Mouse (Mus musculus): ENCODE results near the gene P4hb. TPM values are rescaled to one million over a fixed set of nuclear protein-coding genes. Genes with fewer than 3 reads are reported as not detected.
"Not testable (repeated sequence)": the region's sequence is repeated elsewhere in the genome, so short reads cannot be mapped to it uniquely, and the experiment has no call there.

The P4hb gene
- polyA plus RNA-seq, 1 experiment from 2014 or later = 437 TPM

DNA sequence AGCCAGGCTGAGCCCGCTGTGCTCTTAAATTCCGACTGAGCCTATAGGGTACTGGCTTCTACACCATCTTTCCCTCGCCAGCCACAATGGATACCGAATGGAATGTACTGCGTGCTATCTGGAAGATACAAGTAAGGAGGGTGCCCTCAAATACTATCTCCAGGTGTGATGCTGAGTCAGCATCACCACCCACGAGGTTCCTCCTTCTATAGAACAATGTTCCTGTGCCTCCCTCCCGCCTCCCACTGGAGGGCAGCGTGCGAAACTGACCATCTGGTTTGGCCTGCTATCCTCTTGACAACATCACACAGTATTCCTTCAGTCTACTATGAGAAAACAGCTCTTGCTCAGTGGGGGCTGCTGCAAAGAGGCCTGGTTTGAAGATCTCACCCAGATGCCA is 7.9 kb downstream of the P4hb start:
- no peaks in the 10 kb centered on the region for H3K27me3 ChIP-seq (ENCODE audit: control insufficient read depth, insufficient read depth, low read length)
- WGBS = 86% methylated on average over 9 of the region's 9 CpGs
- ATAC-seq (replicated peaks; ENCODE audit: extremely low read depth, insufficient read depth, low FRiP score) = no peak

DNA sequence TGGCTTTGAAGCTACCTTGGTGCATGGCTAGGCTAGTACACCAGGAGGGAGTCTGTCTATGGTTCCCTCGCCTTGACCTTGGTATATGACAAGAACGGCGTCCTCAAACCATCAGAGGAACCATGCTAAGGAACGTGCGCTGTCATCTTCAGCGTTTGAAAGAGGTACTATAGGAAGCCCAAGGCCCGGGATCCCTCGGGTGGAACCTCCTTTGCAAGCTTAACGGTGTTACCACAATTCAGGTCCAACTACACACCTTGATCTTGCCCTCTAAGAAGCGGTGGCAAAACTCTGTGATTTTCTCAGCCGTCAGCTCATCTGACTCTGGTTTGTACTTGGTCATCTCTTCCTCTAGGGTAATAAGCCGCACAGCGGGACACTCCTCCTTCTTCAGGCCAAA is 10.1 kb downstream of the P4hb start:
- ATAC-seq (replicated peaks; ENCODE audit: extremely low read depth, insufficient read depth, low FRiP score) = no peak
- no peak overlapping the region for H3K27ac ChIP-seq (ENCODE audit: low read length)
- no peaks in the 10 kb centered on the region for H3K27me3 ChIP-seq (ENCODE audit: control insufficient read depth, insufficient read depth, low read length)
- H3K36me3 ChIP-seq (ENCODE audit: control insufficient read depth, insufficient read depth) = peaks cover 84% of the 10 kb centered on the region
- no peak overlapping the region for H3K4me2 ChIP-seq (ENCODE audit: low read depth, low read length)
- no peak overlapping the region for H3K4me3 ChIP-seq (ENCODE audit: low read length)
- no peaks in the 10 kb centered on the region for H3K4me1 ChIP-seq (ENCODE audit: control insufficient read depth, insufficient read depth, low read length)
- no peaks in the 10 kb centered on the region for H3K9me3 ChIP-seq (replicated peaks; ENCODE audit: control insufficient read depth, low read length)
- H3K9ac ChIP-seq (ENCODE audit: low read length) = no peak overlapping the region
- WGBS = 93% methylated on average over 13 of the region's 13 CpGs

More for the DNA sequence above, 7.9 kb downstream of the P4hb start:
- no peaks in the 10 kb centered on the region for H3K4me1 ChIP-seq (ENCODE audit: control insufficient read depth, insufficient read depth, low read length)
- H3K36me3 ChIP-seq (ENCODE audit: control insufficient read depth, insufficient read depth) = peaks cover 87% of the 10 kb centered on the region
- H3K4me3 ChIP-seq (ENCODE audit: low read length) = no peak overlapping the region
- H3K9ac ChIP-seq (ENCODE audit: low read length) = no peak overlapping the region
- H3K4me2 ChIP-seq (ENCODE audit: low read depth, low read length) = no peak overlapping the region
- no peak overlapping the region for H3K27ac ChIP-seq (ENCODE audit: low read length)
- no peaks in the 10 kb centered on the region for H3K9me3 ChIP-seq (replicated peaks; ENCODE audit: control insufficient read depth, low read length)

- Histone ChIP-seq H3K9ac (ENCODE audit: low read length) (no peak overlapping the region), H3K9me3 (replicated peaks; ENCODE audit: control insufficient read depth, low read length) (no peaks in the 10 kb centered on the region), H3K4me1 (ENCODE audit: control insufficient read depth, insufficient read depth, low read length) (no peaks in the 10 kb centered on the region), H3K27ac (ENCODE audit: low read length) (no peak overlapping the region), H3K27me3 (ENCODE audit: control insufficient read depth, insufficient read depth, low read length) (no peaks in the 10 kb centered on the region), H3K4me3 (ENCODE audit: low read length) (no peak overlapping the region), H3K36me3 (ENCODE audit: control insufficient read depth, insufficient read depth) (peaks cover 66% of the 10 kb centered on the region), H3K4me2 (ENCODE audit: low read depth, low read length) (no peak overlapping the region)
- WGBS = 90% methylated on average over 13 of the region's 13 CpGs
- ATAC-seq (replicated peaks; ENCODE audit: extremely low read depth, insufficient read depth, low FRiP score) = no peak
Measured at GRCm38 (mm10) chr11:120560952-120561728, 11.9 kb downstream of the P4hb start.

DNA sequence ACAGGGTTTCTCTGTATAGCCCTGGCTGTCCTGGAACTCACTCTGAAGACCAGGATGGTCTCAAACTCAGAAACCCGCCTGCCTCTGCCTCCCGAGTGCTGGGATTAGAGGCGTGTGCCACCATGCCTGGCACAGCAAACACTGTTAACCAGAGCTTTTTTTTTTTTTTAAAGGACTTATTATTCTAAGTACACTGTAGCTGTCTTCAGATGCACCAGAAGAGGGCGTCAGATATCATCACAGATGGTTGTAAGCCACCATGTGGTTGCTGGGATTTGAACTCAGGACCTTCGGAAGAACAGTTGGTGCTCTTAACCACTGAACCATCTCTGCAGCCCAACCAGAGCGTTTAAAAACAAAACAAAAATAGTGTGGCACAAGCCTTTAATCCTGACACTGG is 14.2 kb downstream of the P4hb start:
- H3K9ac ChIP-seq (ENCODE audit: low read length); ATAC-seq (replicated peaks; ENCODE audit: extremely low read depth, insufficient read depth, low FRiP score); H3K4me3 ChIP-seq (ENCODE audit: low read length); H3K9me3 ChIP-seq (replicated peaks; ENCODE audit: control insufficient read depth, low read length); H3K4me2 ChIP-seq (ENCODE audit: low read depth, low read length); H3K4me1 ChIP-seq (ENCODE audit: control insufficient read depth, insufficient read depth, low read length); H3K27me3 ChIP-seq (ENCODE audit: control insufficient read depth, insufficient read depth, low read length); H3K27ac ChIP-seq (ENCODE audit: low read length): not testable (repeated sequence)
- H3K36me3 ChIP-seq (ENCODE audit: control insufficient read depth, insufficient read depth) = peaks cover 47% of the 10 kb centered on the region
- 84% methylated on average over 6 of the region's 6 CpGs for WGBS

DNA sequence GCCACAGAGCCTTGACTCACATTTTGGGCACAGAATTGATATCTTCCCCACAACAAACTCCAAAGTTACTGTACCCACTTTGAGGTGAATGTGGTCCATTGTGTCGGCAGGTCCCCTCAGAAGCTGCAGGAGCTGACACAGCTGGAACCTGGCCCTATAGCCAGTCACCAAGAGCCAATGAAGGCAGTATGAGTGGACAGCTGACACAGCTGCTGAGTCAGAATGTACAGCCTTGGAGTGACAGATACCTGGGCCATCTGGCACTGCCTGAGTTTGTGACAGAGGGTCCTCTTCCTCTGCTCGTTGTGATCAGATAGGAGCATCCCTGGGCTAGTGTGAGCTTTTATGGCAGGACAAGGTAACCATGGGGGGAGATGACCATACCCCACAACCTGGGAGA is 17.8 kb downstream of the P4hb start:
- no peaks in the 10 kb centered on the region for H3K9me3 ChIP-seq (replicated peaks; ENCODE audit: control insufficient read depth, low read length)
- peak overlapping the region; percentile 25; the same call in 1 of the 2 replicates for H3K27ac ChIP-seq (ENCODE audit: low read length)
- H3K4me3 ChIP-seq (ENCODE audit: low read length) = no peak overlapping the region
- H3K36me3 ChIP-seq (ENCODE audit: control insufficient read depth, insufficient read depth) = peaks cover 12% of the 10 kb centered on the region
- H3K9ac ChIP-seq (ENCODE audit: low read length) = no peak overlapping the region
- H3K4me2 ChIP-seq (ENCODE audit: low read depth, low read length) = no peak overlapping the region
- 49% methylated on average over 2 of the region's 2 CpGs for WGBS
- no peak for ATAC-seq (replicated peaks; ENCODE audit: extremely low read depth, insufficient read depth, low FRiP score)
- H3K4me1 ChIP-seq (ENCODE audit: control insufficient read depth, insufficient read depth, low read length) = peaks cover 7% of the 10 kb centered on the region
- no peaks in the 10 kb centered on the region for H3K27me3 ChIP-seq (ENCODE audit: control insufficient read depth, insufficient read depth, low read length)

DNA sequence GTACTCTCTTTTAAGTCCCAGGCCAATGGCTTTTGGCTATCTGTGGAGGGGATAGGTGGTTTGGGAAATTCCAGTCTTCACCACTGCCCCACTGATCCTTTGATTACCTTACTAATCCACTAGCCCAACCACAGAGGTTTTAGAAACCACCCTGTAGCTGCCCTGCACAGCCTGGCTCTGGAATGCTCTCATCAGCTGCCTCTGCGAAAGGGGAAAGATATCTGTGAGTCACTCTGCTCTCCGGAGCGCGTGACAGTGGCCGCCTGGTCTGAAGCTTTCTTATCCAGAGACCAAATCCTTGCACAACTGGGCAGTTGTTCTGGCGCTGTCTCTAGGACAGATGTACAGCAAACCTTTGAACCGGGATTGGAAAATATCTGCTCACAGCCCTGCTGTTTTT is 18.2 kb downstream of the P4hb start:
- peak; percentile 55; the same call in 1 of the 2 replicates for ATAC-seq (replicated peaks; ENCODE audit: extremely low read depth, insufficient read depth, low FRiP score)
- no peak overlapping the region for H3K4me2 ChIP-seq (ENCODE audit: low read depth, low read length)
- H3K36me3 ChIP-seq (ENCODE audit: control insufficient read depth, insufficient read depth) = peaks cover 8% of the 10 kb centered on the region
- peak overlapping the region; percentile 69 for H3K27ac ChIP-seq (ENCODE audit: low read length)
- no peak overlapping the region for H3K9ac ChIP-seq (ENCODE audit: low read length)
- H3K4me1 ChIP-seq (ENCODE audit: control insufficient read depth, insufficient read depth, low read length) = peaks cover 11% of the 10 kb centered on the region
- no peak overlapping the region for H3K4me3 ChIP-seq (ENCODE audit: low read length)
- H3K9me3 ChIP-seq (replicated peaks; ENCODE audit: control insufficient read depth, low read length) = no peaks in the 10 kb centered on the region
- H3K27me3 ChIP-seq (ENCODE audit: control insufficient read depth, insufficient read depth, low read length) = no peaks in the 10 kb centered on the region
- WGBS = 43% methylated on average over 7 of the region's 7 CpGs

GRCm38 (mm10) chr11:120552736-120553135 is 20.3 kb downstream of the P4hb start:
- H3K9ac ChIP-seq (ENCODE audit: low read length) = no peak overlapping the region
- no peaks in the 10 kb centered on the region for H3K9me3 ChIP-seq (replicated peaks; ENCODE audit: control insufficient read depth, low read length)
- H3K27me3 ChIP-seq (ENCODE audit: control insufficient read depth, insufficient read depth, low read length) = no peaks in the 10 kb centered on the region
- H3K27ac ChIP-seq (ENCODE audit: low read length) = no peak overlapping the region
- ATAC-seq (replicated peaks; ENCODE audit: extremely low read depth, insufficient read depth, low FRiP score) = no peak
- no peaks in the 10 kb centered on the region for H3K36me3 ChIP-seq (ENCODE audit: control insufficient read depth, insufficient read depth)
- no peak overlapping the region for H3K4me2 ChIP-seq (ENCODE audit: low read depth, low read length)
- H3K4me3 ChIP-seq (ENCODE audit: low read length) = no peak overlapping the region
- WGBS = 47% methylated on average over 5 of the region's 5 CpGs
- peaks cover 21% of the 10 kb centered on the region for H3K4me1 ChIP-seq (ENCODE audit: control insufficient read depth, insufficient read depth, low read length)

- Histone ChIP-seq H3K27ac (ENCODE audit: low read length) (peak within 1 kb of the TSS; percentile 69), H3K9ac (ENCODE audit: low read length) (peak within 1 kb of the TSS; percentile 86), H3K4me1 (ENCODE audit: control insufficient read depth, insufficient read depth, low read length) (peaks cover 26% of the 10 kb centered on the region), H3K4me2 (ENCODE audit: low read depth, low read length) (peak within 1 kb of the TSS; percentile 84), H3K27me3 (ENCODE audit: control insufficient read depth, insufficient read depth, low read length) (no peaks in the 10 kb centered on the region), H3K9me3 (replicated peaks; ENCODE audit: control insufficient read depth, low read length) (no peaks in the 10 kb centered on the region), H3K4me3 (ENCODE audit: low read length) (peak within 1 kb of the TSS; percentile 68), H3K36me3 (ENCODE audit: control insufficient read depth, insufficient read depth) (no peaks in the 10 kb centered on the region)
- no peak for ATAC-seq (replicated peaks; ENCODE audit: extremely low read depth, insufficient read depth, low FRiP score)
- 92% methylated on average over 28 of the region's 28 CpGs for WGBS
Measured at GRCm38 (mm10) chr11:120550810-120551440, 22.1 kb downstream of the P4hb start, which contains the start of gene Ppp1r27. Gene Ppp1r27 (minus strand): TSS chr11:120551132.
